Mouse (Mus musculus): ENCODE results near the gene Msh4. TPM values are rescaled to one million over a fixed set of nuclear protein-coding genes. Genes with fewer than 3 reads are reported as not detected.

The Msh4 gene
- polyA plus RNA-seq, 1 experiment, result 0.02 TPM

DNA sequence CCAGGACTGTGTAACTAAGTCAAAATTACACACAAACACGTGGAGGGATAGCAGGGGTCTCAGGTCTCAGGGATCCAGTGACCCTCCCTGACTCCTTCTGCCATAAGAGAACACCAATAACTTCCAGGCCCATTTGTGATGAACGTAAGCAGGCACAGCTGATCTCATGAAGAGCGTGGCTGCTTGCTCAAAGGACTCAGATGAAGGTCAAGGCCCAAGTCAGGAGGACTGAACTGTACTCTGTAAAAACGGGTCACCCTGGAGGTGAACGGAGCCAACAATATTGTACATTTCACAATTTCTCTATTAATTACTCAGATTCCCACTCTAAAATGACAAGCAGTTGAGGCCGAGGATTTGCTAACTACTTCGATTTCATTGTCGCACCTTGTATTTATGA lies 91.9 kb downstream of the Msh4 start:
- H3ac ChIP-seq (ENCODE audit: control insufficient read depth, insufficient read length, low read depth), result no peak overlapping the region
- TF ChIP-seq CEBPB (IDR thresholded peaks at IDR 0.05; ENCODE audit: low read depth), result no peak
- no peak for TF ChIP-seq FOSL1 (IDR thresholded peaks at IDR 0.05; ENCODE audit: insufficient read depth, low read length, poor library complexity, severe bottlenecking)
- TF ChIP-seq USF1 (IDR thresholded peaks at IDR 0.05; ENCODE audit: low read depth), result no peak
- H3K36me3 ChIP-seq (ENCODE audit: control insufficient read depth, insufficient read depth), result no peaks in the 10 kb centered on the region
- H3K27me3 ChIP-seq (ENCODE audit: control insufficient read depth, insufficient read depth, insufficient read length), result no peaks in the 10 kb centered on the region
- no peak overlapping the region for H3K4me3 ChIP-seq (ENCODE audit: insufficient read depth, poor library complexity, severe bottlenecking)
- no peaks in the 10 kb centered on the region for H3K79me3 ChIP-seq (ENCODE audit: low read depth)
- H3K79me2 ChIP-seq (ENCODE audit: control insufficient read depth, insufficient read depth), result no peaks in the 10 kb centered on the region

DNA sequence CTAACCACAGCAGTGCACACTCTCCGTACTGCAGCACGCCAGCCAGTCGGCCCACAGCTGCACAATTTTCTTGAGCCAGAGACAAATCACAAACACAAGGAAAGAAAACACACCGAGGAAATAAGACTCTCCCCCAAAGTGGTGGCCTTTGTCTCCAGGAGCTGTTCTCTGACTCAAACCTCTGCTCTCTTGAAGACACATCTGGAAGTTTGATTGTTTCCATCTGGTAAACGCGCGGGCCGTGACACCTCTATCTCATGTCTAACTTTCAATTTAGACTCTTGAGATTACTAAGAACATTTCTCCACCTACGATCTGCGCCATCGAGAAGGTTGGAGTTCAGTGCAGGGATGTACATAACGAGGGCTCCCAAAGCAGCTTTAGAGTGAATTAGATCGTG lies 97.5 kb downstream of the Msh4 start:
- no peaks in the 10 kb centered on the region for H3K79me3 ChIP-seq (ENCODE audit: low read depth)
- no peak overlapping the region for H3K4me3 ChIP-seq (ENCODE audit: insufficient read depth, poor library complexity, severe bottlenecking)
- H3K79me2 ChIP-seq (ENCODE audit: control insufficient read depth, insufficient read depth), result no peaks in the 10 kb centered on the region
- TF ChIP-seq CEBPB (IDR thresholded peaks at IDR 0.05; ENCODE audit: low read depth), result no peak
- TF ChIP-seq MYOD1 (IDR thresholded peaks at IDR 0.05; ENCODE audit: control insufficient read depth, insufficient read length, low read depth), result no peak
- TF ChIP-seq MYOG (IDR thresholded peaks at IDR 0.05; ENCODE audit: control insufficient read depth, extremely low read depth, insufficient read length), result no peak
- TF ChIP-seq MAX (IDR thresholded peaks at IDR 0.05), result no peak
- no peak for TF ChIP-seq USF1 (IDR thresholded peaks at IDR 0.05; ENCODE audit: low read depth)
- no peak for TF ChIP-seq CTCF (IDR thresholded peaks at IDR 0.05; ENCODE audit: control insufficient read depth, insufficient read depth, insufficient read length)
- no peak for TF ChIP-seq FOSL1 (IDR thresholded peaks at IDR 0.05; ENCODE audit: insufficient read depth, low read length, poor library complexity, severe bottlenecking)
- H3ac ChIP-seq (ENCODE audit: control insufficient read depth, insufficient read length, low read depth), result no peak overlapping the region
- H3K36me3 ChIP-seq (ENCODE audit: control insufficient read depth, insufficient read depth), result no peaks in the 10 kb centered on the region
- no peaks in the 10 kb centered on the region for H3K27me3 ChIP-seq (ENCODE audit: control insufficient read depth, insufficient read depth, insufficient read length)

- H3K4me3 ChIP-seq (ENCODE audit: insufficient read depth, poor library complexity, severe bottlenecking), result no peak overlapping the region
- no peak for TF ChIP-seq MAX (IDR thresholded peaks at IDR 0.05)
- TF ChIP-seq FOSL1 (IDR thresholded peaks at IDR 0.05; ENCODE audit: insufficient read depth, low read length, poor library complexity, severe bottlenecking), result no peak
- no peak for TF ChIP-seq USF1 (IDR thresholded peaks at IDR 0.05; ENCODE audit: low read depth)
- TF ChIP-seq MYOD1 (IDR thresholded peaks at IDR 0.05; ENCODE audit: control insufficient read depth, insufficient read length, low read depth), result no peak
- no peak for TF ChIP-seq CTCF (IDR thresholded peaks at IDR 0.05; ENCODE audit: control insufficient read depth, insufficient read depth, insufficient read length)
- TF ChIP-seq CEBPB (IDR thresholded peaks at IDR 0.05; ENCODE audit: low read depth), result no peak
- TF ChIP-seq MYOG (IDR thresholded peaks at IDR 0.05; ENCODE audit: control insufficient read depth, extremely low read depth, insufficient read length), result no peak
- no peaks in the 10 kb centered on the region for H3K79me2 ChIP-seq (ENCODE audit: control insufficient read depth, insufficient read depth)
- H3K36me3 ChIP-seq (ENCODE audit: control insufficient read depth, insufficient read depth), result no peaks in the 10 kb centered on the region
- H3K79me3 ChIP-seq (ENCODE audit: low read depth), result no peaks in the 10 kb centered on the region
- no peak overlapping the region for H3ac ChIP-seq (ENCODE audit: control insufficient read depth, insufficient read length, low read depth)
- H3K27me3 ChIP-seq (ENCODE audit: control insufficient read depth, insufficient read depth, insufficient read length), result no peaks in the 10 kb centered on the region
Measured at GRCm38 (mm10) chr3:153807444-153808149, 98.3 kb downstream of the Msh4 start.

Other genes starting within 250 kb of the Msh4 start
- gene St6galnac3, start 181.0 kb downstream of the Msh4 start, polyA plus RNA-seq (2012; fragmentation: generic; extraction: Trizol), result not detected
- gene Asb17, start 61.9 kb downstream of the Msh4 start, polyA plus RNA-seq (2012; fragmentation: generic; extraction: Trizol), result 0.02 TPM
- gene Rabggtb, start 6.9 kb upstream of the Msh4 start, polyA plus RNA-seq (2012; fragmentation: generic; extraction: Trizol), result 65.9 TPM
- gene Acadm, start 38.5 kb upstream of the Msh4 start, polyA plus RNA-seq (2012; fragmentation: generic; extraction: Trizol), result 26.0 TPM
- gene Slc44a5, start 67.3 kb upstream of the Msh4 start, polyA plus RNA-seq (2012; fragmentation: generic; extraction: Trizol), result 0.06 TPM

All from C2C12 (cell line).